Mouse (Mus musculus): ENCODE data around the gene Rp2.

DNA sequence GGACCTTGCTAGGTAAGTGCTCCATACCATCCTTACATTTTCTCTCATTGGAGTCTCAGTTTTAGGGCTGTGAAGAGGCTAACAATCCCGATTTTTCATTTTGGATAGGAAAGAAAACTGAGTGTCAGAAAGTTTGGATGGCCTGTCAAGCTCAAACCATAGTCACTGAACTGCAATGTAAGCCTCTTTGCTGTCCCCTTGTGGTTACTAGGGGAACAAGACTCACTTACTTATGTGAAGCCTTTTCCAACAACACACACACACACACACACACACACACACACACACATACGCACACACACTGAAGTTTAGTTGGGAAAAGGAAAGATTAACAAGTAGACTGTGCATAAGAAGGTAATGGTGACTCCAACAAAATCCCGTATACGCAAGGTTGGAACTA lies 39.8 kb downstream of the Rp2 start:
- TF ChIP-seq GATA1 (IDR thresholded peaks at IDR 0.05; ENCODE audit: borderline replicate concordance, low read length) (no peak), FLI1 (IDR thresholded peaks at IDR 0.05; ENCODE audit: low read length) (no peak)

All from megakaryocyte, embryonic 14.5 days (primary cell).